Mouse (Mus musculus): ENCODE measurements around the gene Lmod3. TPM values are rescaled to one million over a fixed set of nuclear protein-coding genes. Genes with fewer than 3 reads are reported as not detected.

Gene Lmod3
- polyA plus RNA-seq, 1 experiment from 2014 or later: 0.08 TPM

DNA sequence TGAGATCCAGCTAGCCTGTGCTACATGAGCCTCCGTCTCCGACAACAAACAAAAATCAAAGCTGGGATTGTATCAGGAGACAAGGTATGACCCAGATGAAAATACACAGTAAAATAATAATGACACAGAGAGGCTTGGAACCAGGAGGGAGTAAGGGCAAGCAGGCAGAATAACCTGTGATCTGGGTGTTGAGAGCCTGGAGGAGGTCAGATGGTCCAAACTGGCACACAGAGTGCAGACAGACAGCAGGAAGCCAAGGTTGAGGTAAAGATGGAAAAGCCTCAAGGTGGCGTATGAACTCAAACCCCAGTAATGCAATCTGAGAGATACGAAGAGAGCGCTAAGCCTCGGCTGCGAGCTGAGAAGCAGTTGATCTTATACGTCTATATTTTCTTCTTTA lies 28.1 kb downstream of the Lmod3 start:
- H3K4me3 ChIP-seq (ENCODE audit: low read depth, low read length): no peak overlapping the region
- ATAC-seq: no peak
- H3K4me1 ChIP-seq (replicated peaks; ENCODE audit: control insufficient read depth, insufficient read depth, low read length): no peaks in the 10 kb centered on the region; the same call in 1 of the 2 replicates
- no peak overlapping the region for H3K4me2 ChIP-seq (replicated peaks; ENCODE audit: low read depth)
- TF ChIP-seq CTCF (IDR thresholded peaks at IDR 0.05; ENCODE audit: low read depth): no peak
- H3K9me3 ChIP-seq (ENCODE audit: control insufficient read depth): no peaks in the 10 kb centered on the region
- no peak overlapping the region for H3K9ac ChIP-seq (ENCODE audit: low read depth, low read length)
- no peak overlapping the region for H3K27ac ChIP-seq (ENCODE audit: low read depth, low read length)
- H3K27me3 ChIP-seq (replicated peaks; ENCODE audit: control insufficient read depth, insufficient read depth, low read length): no peaks in the 10 kb centered on the region
- WGBS: 96% methylated on average over 8 of the region's 8 CpGs
- peaks cover 14% of the 10 kb centered on the region; the same call in 1 of the 2 replicates for H3K36me3 ChIP-seq (ENCODE audit: control insufficient read depth, insufficient read depth)

DNA sequence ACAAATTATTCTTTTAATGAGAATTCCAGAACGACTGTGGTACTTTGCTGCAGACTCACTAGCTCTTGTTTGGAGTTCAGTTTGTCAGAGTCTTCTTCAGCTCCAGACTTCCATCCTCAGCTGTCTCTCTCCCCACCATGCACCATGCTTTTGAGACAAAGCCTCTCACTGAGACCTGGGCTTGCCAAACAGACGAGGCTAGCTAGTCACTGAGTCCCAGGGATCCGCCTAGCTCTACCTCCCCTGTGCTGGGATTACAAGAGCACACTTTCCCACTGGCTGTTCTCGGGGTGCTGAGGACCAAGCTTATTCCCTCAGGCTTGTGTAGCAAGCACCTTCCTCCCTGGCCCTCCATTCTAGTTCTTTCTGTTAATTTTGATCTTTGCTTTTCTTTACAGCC lies 29.0 kb downstream of the Lmod3 start:
- no peak for ATAC-seq
- TF ChIP-seq CTCF (IDR thresholded peaks at IDR 0.05; ENCODE audit: low read depth): no peak
- H3K27ac ChIP-seq (ENCODE audit: low read depth, low read length): no peak overlapping the region
- H3K4me2 ChIP-seq (replicated peaks; ENCODE audit: low read depth): no peak overlapping the region
- no peak overlapping the region for H3K9ac ChIP-seq (ENCODE audit: low read depth, low read length)
- no peaks in the 10 kb centered on the region for H3K27me3 ChIP-seq (replicated peaks; ENCODE audit: control insufficient read depth, insufficient read depth, low read length)
- WGBS: 77% methylated on average over 4 of the region's 4 CpGs
- no peaks in the 10 kb centered on the region for H3K9me3 ChIP-seq (ENCODE audit: control insufficient read depth)
- peaks cover 16% of the 10 kb centered on the region; the same call in 1 of the 2 replicates for H3K36me3 ChIP-seq (ENCODE audit: control insufficient read depth, insufficient read depth)
- no peak overlapping the region for H3K4me3 ChIP-seq (ENCODE audit: low read depth, low read length)
- H3K4me1 ChIP-seq (replicated peaks; ENCODE audit: control insufficient read depth, insufficient read depth, low read length): no peaks in the 10 kb centered on the region; the same call in 1 of the 2 replicates

DNA sequence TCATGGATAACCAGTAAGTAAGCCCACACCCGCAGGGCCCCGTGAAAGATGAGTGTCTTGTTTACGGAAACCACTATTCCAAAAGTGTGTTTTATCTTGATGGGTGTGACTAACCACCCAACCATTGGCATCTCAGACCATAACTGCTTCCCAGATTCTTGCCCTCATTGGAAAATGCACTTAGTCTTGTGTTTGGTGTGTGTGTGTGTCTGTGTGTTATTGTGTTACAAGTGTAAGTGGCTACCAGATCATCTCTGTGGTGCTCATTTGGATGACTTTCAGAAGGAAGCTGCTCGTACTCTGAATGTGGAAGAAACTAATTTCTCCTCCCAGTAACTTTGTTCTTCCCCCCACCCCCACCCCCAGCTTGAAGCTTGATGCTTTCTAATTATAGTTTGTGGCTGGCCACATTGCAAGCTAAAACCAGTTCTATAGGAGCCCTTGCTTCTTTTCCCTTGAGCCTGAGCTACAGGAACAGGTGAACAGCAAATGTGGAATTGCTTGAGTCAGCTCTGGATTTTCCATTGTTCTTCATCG lies 29.6 kb downstream of the Lmod3 start:
- Histone ChIP-seq H3K36me3 (ENCODE audit: control insufficient read depth, insufficient read depth) (peaks cover 16% of the 10 kb centered on the region; the same call in 1 of the 2 replicates), H3K4me3 (ENCODE audit: low read depth, low read length) (no peak overlapping the region), H3K9ac (ENCODE audit: low read depth, low read length) (no peak overlapping the region), H3K27ac (ENCODE audit: low read depth, low read length) (no peak overlapping the region), H3K4me2 (replicated peaks; ENCODE audit: low read depth) (no peak overlapping the region), H3K9me3 (ENCODE audit: control insufficient read depth) (no peaks in the 10 kb centered on the region), H3K27me3 (replicated peaks; ENCODE audit: control insufficient read depth, insufficient read depth, low read length) (no peaks in the 10 kb centered on the region), H3K4me1 (replicated peaks; ENCODE audit: control insufficient read depth, insufficient read depth, low read length) (no peaks in the 10 kb centered on the region; the same call in 1 of the 2 replicates)
- no peak for TF ChIP-seq CTCF (IDR thresholded peaks at IDR 0.05; ENCODE audit: low read depth)
- ATAC-seq: no peak
- WGBS: 44% methylated on average over 5 of the region's 5 CpGs

DNA sequence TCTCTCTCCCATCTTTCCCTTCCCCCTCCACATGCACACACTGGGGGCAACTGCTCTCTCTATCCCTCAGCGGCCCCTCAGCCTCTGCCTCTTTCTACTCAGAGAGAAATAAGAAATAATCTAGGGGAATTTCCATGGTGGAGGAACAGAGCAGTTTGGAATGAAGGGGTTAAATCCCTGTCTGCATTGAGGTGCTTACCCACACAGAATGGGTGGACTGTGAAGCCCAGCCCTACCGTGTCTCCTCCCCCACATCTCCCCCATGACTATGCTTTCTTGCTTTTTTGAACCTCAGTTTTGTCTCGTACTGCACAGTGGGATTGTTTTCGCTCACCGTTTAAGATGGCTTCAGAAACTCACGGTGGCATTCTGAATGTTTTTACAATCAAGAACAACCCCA lies 30.2 kb downstream of the Lmod3 start:
- Histone ChIP-seq H3K4me1 (replicated peaks; ENCODE audit: control insufficient read depth, insufficient read depth, low read length) (no peaks in the 10 kb centered on the region; the same call in 1 of the 2 replicates), H3K9me3 (ENCODE audit: control insufficient read depth) (no peaks in the 10 kb centered on the region), H3K9ac (ENCODE audit: low read depth, low read length) (no peak overlapping the region), H3K27me3 (replicated peaks; ENCODE audit: control insufficient read depth, insufficient read depth, low read length) (no peaks in the 10 kb centered on the region), H3K4me3 (ENCODE audit: low read depth, low read length) (no peak overlapping the region), H3K27ac (ENCODE audit: low read depth, low read length) (no peak overlapping the region), H3K36me3 (ENCODE audit: control insufficient read depth, insufficient read depth) (peaks cover 16% of the 10 kb centered on the region; the same call in 1 of the 2 replicates), H3K4me2 (replicated peaks; ENCODE audit: low read depth) (no peak overlapping the region)
- 65% methylated on average over 6 of the region's 6 CpGs for WGBS
- TF ChIP-seq CTCF (IDR thresholded peaks at IDR 0.05; ENCODE audit: low read depth): no peak
- no peak for ATAC-seq

DNA sequence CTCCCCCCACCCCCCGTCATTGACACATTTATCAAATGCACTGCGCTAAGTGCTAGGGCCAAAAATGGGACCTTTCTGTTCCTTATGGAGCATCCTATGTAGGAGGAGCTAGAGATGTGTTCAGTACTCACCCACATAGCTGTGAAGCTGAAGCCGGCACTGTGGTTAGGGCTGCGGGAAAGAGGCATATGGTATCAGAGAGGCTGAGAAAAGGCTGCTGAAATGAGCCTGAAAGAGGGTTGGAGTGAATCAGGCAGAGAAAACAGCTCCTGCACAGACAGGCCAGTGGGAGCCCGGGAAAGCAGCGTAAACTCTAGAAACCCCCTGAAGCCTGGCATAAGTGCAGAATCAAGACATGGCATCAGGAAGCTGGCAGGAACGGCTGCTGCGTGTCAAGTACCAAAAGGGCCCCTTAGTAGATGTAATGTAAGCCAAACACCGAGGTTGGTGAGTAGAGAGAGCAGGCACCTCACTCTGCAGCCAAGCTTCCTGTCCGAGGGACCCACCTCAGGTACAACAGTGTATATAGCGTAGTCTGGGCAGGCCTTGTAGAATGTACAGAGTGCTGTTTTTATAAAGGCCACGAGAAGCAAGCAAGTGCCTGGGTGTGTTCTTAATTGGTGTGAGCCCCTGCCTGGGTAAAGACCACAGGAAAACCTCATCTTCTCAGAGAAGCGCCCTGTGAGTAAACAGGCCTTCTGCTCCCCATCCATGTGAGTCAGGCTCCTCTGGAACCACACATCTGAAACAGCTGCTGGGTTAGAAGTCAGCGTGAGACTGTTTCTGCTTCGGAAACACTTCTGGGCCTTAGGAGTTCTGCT lies 31.1 kb downstream of the Lmod3 start:
- Histone ChIP-seq H3K9me3 (ENCODE audit: control insufficient read depth) (no peaks in the 10 kb centered on the region), H3K4me2 (replicated peaks; ENCODE audit: low read depth) (no peak overlapping the region), H3K27me3 (replicated peaks; ENCODE audit: control insufficient read depth, insufficient read depth, low read length) (no peaks in the 10 kb centered on the region), H3K9ac (ENCODE audit: low read depth, low read length) (no peak overlapping the region), H3K4me1 (replicated peaks; ENCODE audit: control insufficient read depth, insufficient read depth, low read length) (no peaks in the 10 kb centered on the region; the same call in 1 of the 2 replicates), H3K27ac (ENCODE audit: low read depth, low read length) (no peak overlapping the region), H3K36me3 (ENCODE audit: control insufficient read depth, insufficient read depth) (peaks cover 15% of the 10 kb centered on the region; the same call in 1 of the 2 replicates), H3K4me3 (ENCODE audit: low read depth, low read length) (no peak overlapping the region)
- no peak for TF ChIP-seq CTCF (IDR thresholded peaks at IDR 0.05; ENCODE audit: low read depth)
- ATAC-seq: no peak
- WGBS: 68% methylated on average over 15 of the region's 15 CpGs

DNA sequence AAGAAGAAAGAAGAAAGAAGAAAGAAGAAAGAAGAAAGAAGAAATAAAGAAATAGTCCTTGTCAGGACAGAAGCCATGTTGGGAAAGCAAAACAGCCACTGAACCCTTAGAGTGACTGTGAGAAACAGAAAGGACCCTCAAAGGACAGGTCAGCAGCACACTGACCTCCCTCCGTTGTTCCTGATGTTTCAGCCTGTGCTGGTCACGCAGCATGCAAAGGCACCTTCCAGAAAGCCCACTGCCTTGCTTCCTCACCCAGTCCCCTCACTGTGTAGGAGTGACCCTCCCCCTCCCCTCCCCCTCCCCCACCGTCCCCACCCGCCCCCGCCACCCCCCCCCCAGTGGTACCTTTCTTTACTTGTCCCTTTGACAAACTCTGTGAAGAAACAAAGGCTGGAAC lies 31.9 kb downstream of the Lmod3 start:
- ATAC-seq: no peak
- Histone ChIP-seq H3K27me3 (replicated peaks; ENCODE audit: control insufficient read depth, insufficient read depth, low read length) (no peaks in the 10 kb centered on the region), H3K27ac (ENCODE audit: low read depth, low read length) (no peak overlapping the region), H3K4me2 (replicated peaks; ENCODE audit: low read depth) (no peak overlapping the region), H3K36me3 (ENCODE audit: control insufficient read depth, insufficient read depth) (peaks cover 9% of the 10 kb centered on the region; the same call in 1 of the 2 replicates), H3K4me3 (ENCODE audit: low read depth, low read length) (no peak overlapping the region), H3K4me1 (replicated peaks; ENCODE audit: control insufficient read depth, insufficient read depth, low read length) (no peaks in the 10 kb centered on the region; the same call in 1 of the 2 replicates), H3K9me3 (ENCODE audit: control insufficient read depth) (no peaks in the 10 kb centered on the region), H3K9ac (ENCODE audit: low read depth, low read length) (no peak overlapping the region)
- no peak for TF ChIP-seq CTCF (IDR thresholded peaks at IDR 0.05; ENCODE audit: low read depth)
- WGBS: 74% methylated on average over 4 of the region's 5 CpGs

All from intestine, postnatal 0 days (tissue).